Mouse (Mus musculus): ENCODE data around the gene Fbxl2.

- TF ChIP-seq MAFK (IDR thresholded peaks at IDR 0.05; ENCODE audit: insufficient read depth, low read depth, low read length) (no peak), CHD2 (IDR thresholded peaks at IDR 0.05; ENCODE audit: low read depth, low read length) (no peak)
These were observed 102.6 kb downstream of the Fbxl2 start for GRCm38 (mm10) chr9:113943372-113943771.

All from ES-E14 (cell line).